Mouse (Mus musculus) lung, embryonic 14.5 days (tissue): ENCODE measurements around the gene Ppp2r2c. TPM values are rescaled to one million over a fixed set of nuclear protein-coding genes. Genes with fewer than 3 reads are reported as not detected.

Experiments
- ATAC-seq: fragments of 200-750 bp; cut with Nextera tagmentation; 2 replicates; pipeline ENCODE4 v1.8.0; 2017; ENCODE audit warnings: mild to moderate bottlenecking, moderate TSS enrichment, moderate library complexity; ENCODE audit not compliant: insufficient read depth
- DNase-seq: peaks from one replicate; pipeline ENCODE4 v3.0.0-alpha.2; 2015
- H3K27ac ChIP-seq: fragments of 300-500 bp; sonication (generic); 2 replicates; pipeline ENCODE4 v1.5.1; 2014; ENCODE audit warnings: low read depth, mild to moderate bottlenecking, moderate library complexity
- H3K27me3 ChIP-seq: fragments of 300-500 bp; sonication (generic); 2 replicates; pipeline ENCODE4 v1.6.1; 2014; ENCODE audit warnings: low read length, control low read depth; ENCODE audit not compliant: insufficient read depth
- H3K36me3 ChIP-seq: fragments of 300-500 bp; sonication (generic); 2 replicates; pipeline ENCODE4 v1.6.1; 2014; ENCODE audit warnings: control low read depth; ENCODE audit not compliant: insufficient read depth
- H3K4me1 ChIP-seq: fragments of 300-500 bp; sonication (generic); 2 replicates; pipeline ENCODE4 v1.6.1; 2014; ENCODE audit warnings: antibody characterized with exemption, control low read depth; ENCODE audit not compliant: insufficient read depth
- H3K4me2 ChIP-seq: fragments of 300-500 bp; sonication (generic); 2 replicates; pipeline ENCODE4 v1.6.1; 2014; ENCODE audit warnings: mild to moderate bottlenecking
- H3K4me3 ChIP-seq: fragments of 300-500 bp; sonication (generic); 2 replicates; pipeline ENCODE4 v1.5.1; 2014; ENCODE audit warnings: low read depth, low read length
- H3K9ac ChIP-seq: fragments of 300-500 bp; sonication (generic); 2 replicates; pipeline ENCODE4 v1.6.1; 2014
- H3K9me3 ChIP-seq: fragments of 300-500 bp; sonication (generic); 2 replicates; pipeline ENCODE4 v1.6.1; 2016; ENCODE audit warnings: low read depth, low read length, control low read depth
- CTCF ChIP-seq: IDR thresholded peaks from 2 replicates; pipeline ENCODE4 v1.5.1; 2016; ENCODE audit warnings: antibody characterized with exemption, low read depth
- WGBS: fragments of 180-500 bp; shearing (Covaris S2); extraction: QIAGEN DNeasy Blood & Tissue Kit; methylation state at CpG from one replicate; pipeline ENCODE4 v1.1.7; 2014; 5-methylcytosine and 5-hydroxymethylcytosine counted together
- polyA plus RNA-seq: library from polyadenylated mRNA; unstranded; fragments of >200 nt; fragmentation: Nextera tagmentation; extraction: Ambion mirVana; gene quantifications from 2 replicates; pipeline ENCODE4 v1.2.1, GENCODE M21; 2014

Gene Ppp2r2c
- polyA plus RNA-seq, 1 experiment from 2014 or later: 0.07 TPM

DNA sequence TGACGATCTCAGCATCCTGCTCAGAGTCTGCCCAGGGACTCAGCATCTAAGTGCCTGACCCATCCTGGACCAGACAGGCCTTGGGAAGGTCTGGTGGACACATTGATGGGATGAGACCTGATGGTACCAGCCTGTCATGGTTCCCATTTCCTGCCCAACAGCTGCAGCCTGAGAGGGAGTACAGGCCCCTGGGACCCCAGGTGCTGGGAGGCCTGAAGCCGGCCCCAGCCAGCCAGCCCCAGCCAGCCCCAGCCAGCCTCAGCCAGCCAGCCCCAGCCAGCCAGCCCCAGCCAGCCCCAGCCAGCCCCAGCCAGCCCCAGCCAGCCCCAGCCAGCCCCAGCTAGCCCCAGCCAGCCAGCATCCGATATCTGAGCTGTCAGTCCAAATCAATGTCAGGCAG is 46.9 kb downstream of the Ppp2r2c start:
- no peak for TF ChIP-seq CTCF

DNA sequence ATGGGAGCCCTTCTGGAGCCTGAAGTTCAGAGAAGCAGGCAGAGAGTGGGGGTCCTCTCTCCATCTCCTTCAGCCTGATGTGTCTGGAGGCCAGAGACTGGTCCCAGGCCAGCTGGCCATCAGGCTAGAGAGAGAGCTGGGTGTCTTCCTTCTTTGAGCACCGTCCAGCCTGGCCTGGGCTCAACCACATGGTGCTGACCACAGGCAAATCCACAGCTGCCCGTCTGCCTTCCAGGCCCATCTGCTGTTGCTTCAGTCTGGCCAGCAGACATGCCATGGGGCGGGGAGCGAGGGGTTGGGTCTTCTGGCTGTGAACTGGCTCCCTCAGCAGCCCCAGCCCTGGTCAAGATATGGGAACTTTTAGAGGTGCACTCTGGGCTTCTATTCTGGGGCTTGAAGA is 48.3 kb downstream of the Ppp2r2c start:
- no peaks in the 10 kb centered on the region for H3K9me3 ChIP-seq
- no peak overlapping the region for H3K4me2 ChIP-seq
- no peak for TF ChIP-seq CTCF
- no peaks in the 10 kb centered on the region for H3K36me3 ChIP-seq
- whole genome bisulfite sequencing: 75% methylated on average over 4 of the region's 4 CpGs
- no peaks in the 10 kb centered on the region; the same call in 1 of the 2 replicates for H3K27me3 ChIP-seq
- H3K4me1 ChIP-seq: no peaks in the 10 kb centered on the region
- H3K27ac ChIP-seq: no peak overlapping the region
- no peak for DNase-seq
- no peak overlapping the region for H3K9ac ChIP-seq
- ATAC-seq: no peak
- H3K4me3 ChIP-seq: no peak overlapping the region

More for the DNA sequence above, 46.9 kb downstream of the Ppp2r2c start:
- Histone ChIP-seq H3K9ac (no peak overlapping the region), H3K36me3 (no peaks in the 10 kb centered on the region), H3K4me1 (no peaks in the 10 kb centered on the region), H3K4me3 (no peak overlapping the region), H3K27ac (no peak overlapping the region), H3K4me2 (no peak overlapping the region), H3K9me3 (no peaks in the 10 kb centered on the region), H3K27me3 (no peaks in the 10 kb centered on the region; the same call in 1 of the 2 replicates)
- DNase-seq: no peak
- WGBS: 66% methylated on average over 3 of the region's 3 CpGs
- no peak for ATAC-seq

DNA sequence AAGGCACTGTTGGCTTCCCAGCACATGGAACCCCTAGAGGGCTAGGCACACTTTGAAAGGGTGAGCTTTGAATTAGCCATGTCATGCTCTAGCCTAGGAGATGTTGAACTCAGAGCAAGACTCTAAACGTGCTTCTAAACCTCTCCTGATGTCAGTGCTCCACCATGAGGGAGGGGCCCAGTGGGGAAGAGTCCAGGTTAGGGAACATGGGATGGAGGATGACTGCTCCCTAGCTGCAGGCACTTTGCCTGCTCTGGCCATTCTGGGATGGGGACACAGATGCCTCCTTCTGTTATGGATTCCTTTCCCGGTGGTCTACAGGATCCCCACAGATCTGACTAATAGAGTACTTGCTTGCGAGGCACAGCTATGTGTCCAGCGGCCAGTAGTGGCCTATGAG is 48.9 kb downstream of the Ppp2r2c start:
- Histone ChIP-seq H3K27ac (no peak overlapping the region), H3K36me3 (no peaks in the 10 kb centered on the region), H3K4me1 (no peaks in the 10 kb centered on the region), H3K27me3 (no peaks in the 10 kb centered on the region; the same call in 1 of the 2 replicates), H3K9me3 (no peaks in the 10 kb centered on the region), H3K4me2 (no peak overlapping the region), H3K9ac (no peak overlapping the region), H3K4me3 (no peak overlapping the region)
- no peak for ATAC-seq
- TF ChIP-seq CTCF: no peak
- no peak for DNase-seq
- 73% methylated on average over 4 of the region's 4 CpGs for WGBS

DNA sequence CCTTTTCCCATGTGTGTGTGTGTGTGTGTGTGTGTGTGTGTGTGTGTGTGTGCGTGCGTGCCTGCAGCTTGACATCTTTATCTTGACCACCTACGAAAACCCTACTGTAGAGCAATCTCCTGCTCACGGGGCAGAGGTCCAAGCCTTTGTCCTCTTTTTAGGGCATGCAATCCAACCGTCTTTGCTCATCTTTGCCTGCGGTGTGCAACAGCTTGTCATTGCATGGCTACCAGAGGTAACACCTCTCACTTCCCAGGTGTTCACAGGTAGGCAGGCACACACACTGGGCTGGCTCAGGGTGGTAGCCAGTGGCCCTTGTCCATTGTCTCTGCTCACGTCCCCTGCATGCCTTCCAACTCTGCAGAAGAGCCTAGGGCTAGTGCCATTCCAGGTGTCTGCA is 49.7 kb downstream of the Ppp2r2c start:
- ATAC-seq: no peak
- H3K4me1 ChIP-seq: no peaks in the 10 kb centered on the region

DNA sequence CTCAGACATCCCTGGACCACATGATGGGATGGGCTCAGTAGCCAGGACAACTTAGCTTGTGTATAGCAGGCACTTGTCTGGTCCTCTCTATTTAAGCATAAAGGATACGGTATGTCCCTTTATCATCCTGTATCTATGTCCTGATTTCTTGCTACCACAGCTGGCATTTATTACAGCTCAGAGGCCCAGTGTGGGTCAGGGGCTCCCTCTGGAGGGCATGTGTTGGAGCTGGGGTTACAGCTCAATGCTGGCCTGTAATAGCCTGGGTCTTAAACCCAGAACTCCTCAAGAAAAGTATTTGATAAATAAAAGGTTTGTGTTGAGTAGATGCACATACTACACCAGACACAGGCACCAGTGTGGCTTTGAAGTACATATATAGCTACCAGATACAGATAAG is 51.8 kb downstream of the Ppp2r2c start:
- H3K27ac ChIP-seq: no peak overlapping the region
- H3K9me3 ChIP-seq: no peaks in the 10 kb centered on the region
- ATAC-seq (no peak), DNase-seq (peak; percentile 44)
- H3K36me3 ChIP-seq: no peaks in the 10 kb centered on the region
- H3K27me3 ChIP-seq: no peaks in the 10 kb centered on the region
- no peak overlapping the region for H3K9ac ChIP-seq
- H3K4me2 ChIP-seq: no peak overlapping the region
- no peak overlapping the region for H3K4me3 ChIP-seq
- peak; percentile 56 for TF ChIP-seq CTCF
- no peaks in the 10 kb centered on the region for H3K4me1 ChIP-seq
- WGBS: 54% methylated on average over 1 of the region's 1 CpGs

More for the DNA sequence above, 49.7 kb downstream of the Ppp2r2c start:
- Histone ChIP-seq H3K36me3 (no peaks in the 10 kb centered on the region), H3K27ac (no peak overlapping the region), H3K9me3 (no peaks in the 10 kb centered on the region), H3K9ac (no peak overlapping the region), H3K4me2 (no peak overlapping the region), H3K4me3 (no peak overlapping the region), H3K27me3 (no peaks in the 10 kb centered on the region; the same call in 1 of the 2 replicates)
- no peak for DNase-seq
- WGBS: 71% methylated on average over 7 of the region's 7 CpGs
- no peak for TF ChIP-seq CTCF

DNA sequence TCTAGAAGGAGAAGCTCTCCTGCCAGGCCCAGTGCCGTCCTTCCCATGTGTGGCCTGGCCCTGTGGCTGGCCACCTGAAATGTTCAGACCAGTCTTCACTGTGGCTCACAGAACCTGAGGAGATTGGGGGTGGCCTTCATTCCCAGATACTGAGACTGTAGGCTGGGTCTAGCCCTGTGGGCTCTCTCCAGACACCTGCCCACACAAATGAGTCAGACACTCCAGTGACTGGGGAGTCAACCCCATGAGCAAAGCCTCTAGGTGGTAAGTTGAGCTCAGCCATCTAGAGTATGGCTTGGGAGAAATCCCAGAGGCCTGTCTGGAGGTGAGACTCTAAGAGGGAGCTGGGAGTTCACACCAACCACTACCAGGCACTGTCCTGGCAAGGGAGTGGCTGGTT is 53.6 kb downstream of the Ppp2r2c start:
- Histone ChIP-seq H3K4me2 (no peak overlapping the region), H3K4me1 (no peaks in the 10 kb centered on the region), H3K9ac (no peak overlapping the region), H3K4me3 (no peak overlapping the region), H3K36me3 (no peaks in the 10 kb centered on the region), H3K27me3 (no peaks in the 10 kb centered on the region), H3K27ac (no peak overlapping the region), H3K9me3 (no peaks in the 10 kb centered on the region)
- 83% methylated on average over 1 of the region's 1 CpGs for WGBS
- TF ChIP-seq CTCF: no peak
- ATAC-seq: no peak
- no peak for DNase-seq

DNA sequence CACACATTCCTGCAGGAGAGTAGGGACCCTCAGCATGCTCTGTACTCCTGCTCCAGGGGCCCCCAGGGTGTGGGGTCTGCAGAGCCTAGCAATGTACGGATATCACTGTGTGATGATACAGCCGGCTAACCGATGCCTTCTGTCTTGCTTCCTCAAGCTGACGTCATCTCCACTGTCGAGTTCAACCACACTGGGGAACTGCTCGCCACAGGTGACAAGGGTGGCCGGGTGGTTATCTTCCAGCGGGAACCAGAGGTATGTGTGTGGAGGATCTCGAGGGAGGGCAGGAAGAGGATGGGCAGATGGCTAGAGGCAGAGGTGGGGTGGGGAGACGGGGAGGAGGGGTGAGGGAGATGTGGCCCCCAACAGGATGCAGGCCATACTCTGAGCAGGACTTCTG is 54.5 kb downstream of the Ppp2r2c start:
- 65% methylated on average over 10 of the region's 10 CpGs for WGBS
- no peak for ATAC-seq
- no peaks in the 10 kb centered on the region for H3K36me3 ChIP-seq
- no peak overlapping the region for H3K4me3 ChIP-seq
- H3K4me1 ChIP-seq: no peaks in the 10 kb centered on the region
- no peak overlapping the region for H3K27ac ChIP-seq
- DNase-seq: no peak
- H3K9ac ChIP-seq: no peak overlapping the region
- H3K4me2 ChIP-seq: no peak overlapping the region
- no peaks in the 10 kb centered on the region for H3K9me3 ChIP-seq
- no peaks in the 10 kb centered on the region for H3K27me3 ChIP-seq
- no peak for TF ChIP-seq CTCF
